Mouse (Mus musculus) heart, embryonic 16.5 days (tissue): ENCODE results near the gene Taf8. TPM values are rescaled to one million over a fixed set of nuclear protein-coding genes. Genes with fewer than 3 reads are reported as not detected.

Experiments used
- ATAC-seq: fragments of 200-750 bp; cut with Nextera tagmentation; replicated peaks from 2 replicates; pipeline ENCODE4 v1.8.0; 2017; ENCODE audit warnings: moderate number of reproducible peaks; ENCODE audit not compliant: insufficient read depth, low FRiP score; ENCODE audit errors: extremely low read depth
- H3K27ac ChIP-seq: fragments of 300-500 bp; sonication (generic); 2 replicates; pipeline ENCODE4 v1.5.1; 2014; ENCODE audit warnings: mild to moderate bottlenecking, low read length, control low read depth, moderate library complexity
- H3K27me3 ChIP-seq: fragments of 300-500 bp; sonication (generic); 2 replicates; pipeline ENCODE4 v1.6.1; 2014; ENCODE audit warnings: low read length, mixed read lengths; ENCODE audit not compliant: control insufficient read depth, insufficient read depth
- H3K36me3 ChIP-seq: fragments of 300-500 bp; sonication (generic); 2 replicates; pipeline ENCODE4 v1.6.1; 2014; ENCODE audit not compliant: control insufficient read depth, insufficient read depth
- H3K4me1 ChIP-seq: fragments of 300-500 bp; sonication (generic); 2 replicates; pipeline ENCODE4 v1.6.1; 2014; ENCODE audit warnings: low read length, mixed read lengths; ENCODE audit not compliant: control insufficient read depth, insufficient read depth
- H3K4me2 ChIP-seq: fragments of 300-500 bp; sonication (generic); 2 replicates; pipeline ENCODE4 v1.6.1; 2014; ENCODE audit warnings: low read depth, mild to moderate bottlenecking, control low read depth, low read length
- H3K4me3 ChIP-seq: fragments of 300-500 bp; sonication (generic); 2 replicates; pipeline ENCODE4 v1.5.1; 2014; ENCODE audit warnings: mild to moderate bottlenecking, control low read depth, low read length
- H3K9ac ChIP-seq: fragments of 300-500 bp; sonication (generic); 2 replicates; pipeline ENCODE4 v1.6.1; 2014; ENCODE audit warnings: low read length, control low read depth
- H3K9me3 ChIP-seq: fragments of 300-500 bp; sonication (generic); replicated peaks from 2 replicates; pipeline ENCODE4 v1.6.1; 2016; ENCODE audit warnings: low read length; ENCODE audit not compliant: control insufficient read depth
- WGBS: fragments of 180-500 bp; shearing (Covaris S2); extraction: QIAGEN DNeasy Blood & Tissue Kit; methylation state at CpG from one replicate; pipeline ENCODE4 v1.1.7; 2014; 5-methylcytosine and 5-hydroxymethylcytosine counted together
- polyA plus RNA-seq: library from polyadenylated mRNA; unstranded; fragments of >200 nt; fragmentation: Nextera tagmentation; extraction: Ambion mirVana; gene quantifications from 2 replicates; pipeline ENCODE4 v1.2.1, GENCODE M21; 2015

Gene Taf8
- polyA plus RNA-seq: 20.3 and 20.8 TPM in 2 replicates

DNA sequence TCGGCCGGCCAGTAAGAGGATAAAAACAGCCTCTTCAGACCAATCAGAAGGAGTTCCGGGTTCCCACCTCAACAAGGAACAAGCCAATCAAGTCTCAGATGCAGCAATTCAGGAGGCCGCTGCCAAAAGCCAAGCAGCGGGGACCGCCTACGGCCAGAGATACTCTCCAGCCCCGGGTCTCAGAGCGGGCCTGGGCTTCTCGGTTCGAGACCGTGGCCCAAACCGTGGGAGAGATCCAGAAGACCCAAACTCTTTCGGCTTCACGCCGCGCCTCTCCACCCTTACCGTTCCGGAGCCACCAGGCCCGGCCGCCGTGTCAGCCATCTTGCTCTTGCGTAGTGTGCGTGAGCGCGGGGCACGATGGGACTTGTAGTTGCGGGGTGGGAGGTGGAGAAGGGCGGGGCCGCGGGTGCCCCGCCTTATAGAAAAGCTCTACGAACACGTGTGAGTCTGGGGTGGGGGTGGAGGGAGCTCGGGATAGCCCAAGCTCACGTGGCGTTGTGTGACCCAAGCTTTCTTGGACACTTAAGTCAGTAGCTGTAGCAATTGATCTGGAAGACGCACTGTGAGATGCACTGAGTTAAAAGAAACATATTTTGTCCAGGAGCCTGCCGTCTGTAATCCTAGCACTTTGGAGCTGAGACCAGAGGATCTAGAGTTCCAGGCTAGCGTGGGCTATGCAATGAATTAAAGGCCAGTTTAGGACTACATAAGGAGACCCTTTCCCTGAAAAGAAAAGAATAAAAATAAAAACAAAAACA is at the start of gene Taf8:
Gene Taf8 (minus strand): TSS at position 347 of the 761 bp plus-strand sequence.
- Histone ChIP-seq H3K9ac (peak within 1 kb of the TSS; percentile 91), H3K4me1 (peaks cover 22% of the 10 kb centered on the region), H3K4me3 (peak within 1 kb of the TSS; percentile 90), H3K36me3 (peaks cover 15% of the 10 kb centered on the region), H3K9me3 (no peaks in the 10 kb centered on the region), H3K27ac (peak within 1 kb of the TSS; percentile 87), H3K4me2 (peak within 1 kb of the TSS; percentile 91), H3K27me3 (no peaks in the 10 kb centered on the region)
- WGBS: 2% methylated on average over 40 of the region's 40 CpGs
- ATAC-seq: peak; percentile 94

- Histone ChIP-seq H3K4me1 (no peaks in the 10 kb centered on the region), H3K9ac (no peak overlapping the region), H3K4me3 (no peak overlapping the region), H3K27me3 (no peaks in the 10 kb centered on the region), H3K27ac (no peak overlapping the region), H3K4me2 (no peak overlapping the region), H3K9me3 (no peaks in the 10 kb centered on the region), H3K36me3 (no peaks in the 10 kb centered on the region)
- 66% methylated on average over 7 of the region's 7 CpGs for WGBS
- no peak for ATAC-seq
These were observed 49.0 kb upstream of the Taf8 start for GRCm38 (mm10) chr17:47551049-47551448.

GRCm38 (mm10) chr17:47545861-47546331 is 43.8 kb upstream of the Taf8 start:
- Histone ChIP-seq H3K4me3 (no peak overlapping the region), H3K4me2 (no peak overlapping the region), H3K27me3 (no peaks in the 10 kb centered on the region), H3K27ac (no peak overlapping the region), H3K9ac (no peak overlapping the region), H3K4me1 (no peaks in the 10 kb centered on the region), H3K36me3 (no peaks in the 10 kb centered on the region), H3K9me3 (no peaks in the 10 kb centered on the region)
- 80% methylated on average over 17 of the region's 17 CpGs for WGBS
- no peak for ATAC-seq

DNA sequence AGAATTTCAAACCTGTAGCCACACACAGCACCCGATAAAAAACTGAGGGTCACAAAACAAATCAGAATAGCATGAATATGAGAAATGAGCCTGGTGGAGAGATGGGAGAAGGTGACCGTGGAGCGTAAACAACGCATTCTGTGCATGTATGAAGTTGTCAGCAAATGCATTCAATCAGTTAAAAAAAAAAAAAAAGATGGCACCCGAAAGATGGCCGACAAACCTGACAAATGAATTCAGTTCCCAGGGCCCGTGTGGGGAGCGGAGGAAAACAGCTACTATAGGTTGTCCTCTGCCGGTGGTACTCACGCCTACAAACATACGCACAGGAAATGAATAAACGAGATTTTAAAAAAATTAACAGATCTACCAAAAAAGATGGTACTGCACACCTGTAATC is 43.1 kb upstream of the Taf8 start:
- Histone ChIP-seq H3K36me3 (no peaks in the 10 kb centered on the region), H3K27me3 (no peaks in the 10 kb centered on the region), H3K4me1 (no peaks in the 10 kb centered on the region), H3K4me3 (no peak overlapping the region), H3K9ac (no peak overlapping the region), H3K4me2 (no peak overlapping the region), H3K27ac (no peak overlapping the region), H3K9me3 (no peaks in the 10 kb centered on the region)
- 91% methylated on average over 12 of the region's 12 CpGs for WGBS
- no peak for ATAC-seq

DNA sequence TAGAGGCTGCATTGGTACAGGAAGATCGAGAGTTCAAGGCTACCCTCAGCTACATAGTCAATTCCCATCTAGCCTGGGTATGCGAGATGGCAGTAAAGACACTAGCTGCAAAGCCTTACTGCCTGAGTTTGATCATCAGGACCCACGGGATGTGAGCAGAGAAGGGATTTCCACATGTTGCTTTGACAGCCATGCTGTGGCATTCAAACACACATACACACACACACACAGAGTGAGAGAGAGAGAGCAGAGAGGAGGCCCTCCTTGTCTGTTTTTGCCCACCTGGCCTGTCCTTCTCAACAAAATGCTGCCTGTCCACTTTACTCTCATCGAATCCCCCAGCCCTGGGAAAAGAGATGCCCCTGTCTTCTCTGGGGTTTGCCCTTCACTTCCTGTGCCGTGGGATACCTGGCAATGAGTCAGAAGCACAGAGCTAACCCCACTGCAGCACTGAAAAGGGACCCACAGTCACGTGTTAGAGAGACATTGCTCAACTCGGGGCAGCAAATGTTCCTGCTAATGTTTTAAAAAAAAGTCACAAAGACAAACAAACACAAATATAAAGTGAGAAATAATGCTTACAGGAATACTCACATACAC is 41.1 kb upstream of the Taf8 start:
- 64% methylated on average over 7 of the region's 7 CpGs for WGBS
- Histone ChIP-seq H3K9ac (no peak overlapping the region), H3K9me3 (no peaks in the 10 kb centered on the region), H3K4me3 (no peak overlapping the region), H3K4me1 (no peaks in the 10 kb centered on the region), H3K27ac (no peak overlapping the region), H3K36me3 (no peaks in the 10 kb centered on the region), H3K27me3 (no peaks in the 10 kb centered on the region), H3K4me2 (no peak overlapping the region)
- no peak for ATAC-seq

- Histone ChIP-seq H3K4me3 (no peak overlapping the region), H3K9me3 (no peaks in the 10 kb centered on the region), H3K27me3 (no peaks in the 10 kb centered on the region), H3K4me1 (no peaks in the 10 kb centered on the region), H3K36me3 (no peaks in the 10 kb centered on the region), H3K9ac (no peak overlapping the region), H3K4me2 (no peak overlapping the region), H3K27ac (no peak overlapping the region)
- WGBS: 83% methylated on average over 2 of the region's 5 CpGs
- ATAC-seq: peak; percentile 63
These were observed 40.0 kb upstream of the Taf8 start for GRCm38 (mm10) chr17:47542061-47542460.

GRCm38 (mm10) chr17:47539128-47539527 is 37.0 kb upstream of the Taf8 start:
- H3K4me2 ChIP-seq: no peak overlapping the region
- no peak for ATAC-seq
- H3K9ac ChIP-seq: no peak overlapping the region
- H3K36me3 ChIP-seq: no peaks in the 10 kb centered on the region
- 85% methylated on average over 4 of the region's 4 CpGs for WGBS
- H3K27ac ChIP-seq: no peak overlapping the region
- H3K4me3 ChIP-seq: no peak overlapping the region
- H3K27me3 ChIP-seq: no peaks in the 10 kb centered on the region
- H3K4me1 ChIP-seq: 0 out of 2 replicates have a peak, but pooled peaks cover 2% of the 10 kb centered on the region
- no peaks in the 10 kb centered on the region for H3K9me3 ChIP-seq

GRCm38 (mm10) chr17:47538049-47538448 is 36.0 kb upstream of the Taf8 start:
- WGBS: 92% methylated on average over 3 of the region's 3 CpGs
- ATAC-seq: no peak
- H3K27ac ChIP-seq: no peak overlapping the region

DNA sequence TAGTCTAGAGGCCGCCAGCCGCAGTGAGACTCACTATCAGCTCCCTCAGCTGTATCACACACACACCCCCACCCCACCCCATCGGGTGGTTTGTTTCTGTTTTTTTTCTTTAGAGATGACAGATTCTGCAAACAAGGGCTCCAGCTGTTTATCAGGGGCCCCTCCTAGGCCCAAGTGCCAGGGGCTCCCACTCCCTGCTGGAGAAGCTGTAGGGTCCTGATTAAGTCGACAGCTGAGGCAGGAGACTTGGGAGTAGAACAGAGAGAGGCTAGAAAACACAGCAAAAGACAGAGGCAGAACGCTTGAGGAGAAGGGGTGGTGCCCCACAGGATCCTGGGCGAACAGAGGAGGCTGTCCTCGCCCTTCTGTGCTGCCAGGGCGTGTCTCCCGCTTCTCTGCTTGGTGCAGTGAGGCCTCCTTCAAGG is 33.7 kb upstream of the Taf8 start:
- Histone ChIP-seq H3K4me3 (no peak overlapping the region), H3K27me3 (no peaks in the 10 kb centered on the region), H3K4me1 (0 out of 2 replicates have a peak, but pooled peaks cover 2% of the 10 kb centered on the region), H3K36me3 (no peaks in the 10 kb centered on the region), H3K27ac (no peak overlapping the region), H3K9me3 (no peaks in the 10 kb centered on the region), H3K9ac (no peak overlapping the region), H3K4me2 (no peak overlapping the region)
- WGBS: 59% methylated on average over 9 of the region's 9 CpGs
- no peak for ATAC-seq

More at GRCm38 (mm10) chr17:47538049-47538448, 36.0 kb upstream of the Taf8 start:
- no peak overlapping the region for H3K9ac ChIP-seq
- H3K4me3 ChIP-seq: no peak overlapping the region
- no peaks in the 10 kb centered on the region for H3K9me3 ChIP-seq
- H3K4me2 ChIP-seq: no peak overlapping the region
- H3K4me1 ChIP-seq: 0 out of 2 replicates have a peak, but pooled peaks cover 2% of the 10 kb centered on the region
- H3K27me3 ChIP-seq: no peaks in the 10 kb centered on the region
- no peaks in the 10 kb centered on the region for H3K36me3 ChIP-seq
